Mouse (Mus musculus) liver, adult 2 months (tissue): ENCODE data around the gene Klf2. TPM values are rescaled to one million over a fixed set of nuclear protein-coding genes. Genes with fewer than 3 reads are reported as not detected.

Source experiments
- DNase-seq: peaks from one replicate; pipeline ENCODE4 v3.0.0-alpha.2; 2011; ENCODE audit warnings: low read depth, low spot score; ENCODE audit errors: extremely low read depth
- H3K27ac ChIP-seq: fragments of 200-500 bp; replicated peaks from 2 replicates; pipeline ENCODE4 v1.5.1; 2012; ENCODE audit warnings: low read depth, mild to moderate bottlenecking, control low read depth, inconsistent platforms, low read length; ENCODE audit not compliant: insufficient read depth
- H3K27me3 ChIP-seq: fragments of 200-500 bp; 2 replicates; pipeline ENCODE4 v1.6.1; 2012; ENCODE audit warnings: mild to moderate bottlenecking, moderate library complexity, low read length, inconsistent platforms; ENCODE audit not compliant: control insufficient read depth, insufficient read depth
- H3K36me3 ChIP-seq: fragments of 200-500 bp; 2 replicates; pipeline ENCODE4 v1.6.1; 2012; ENCODE audit warnings: low read length, inconsistent platforms; ENCODE audit not compliant: control insufficient read depth, insufficient read depth
- H3K4me1 ChIP-seq: fragments of 200-500 bp; 2 replicates; pipeline ENCODE4 v1.6.1; 2011; ENCODE audit warnings: low read length; ENCODE audit not compliant: control insufficient read depth, insufficient read depth
- H3K4me3 ChIP-seq: fragments of 200-500 bp; 2 replicates; pipeline ENCODE4 v1.5.1; 2011; ENCODE audit warnings: low read depth, mild to moderate bottlenecking, control low read depth, low read length, moderate library complexity; ENCODE audit not compliant: insufficient read depth
- H3K79me2 ChIP-seq: fragments of 200-500 bp; 2 replicates; pipeline ENCODE4 v1.6.1; 2012; ENCODE audit warnings: inconsistent platforms, mild to moderate bottlenecking, low read length, moderate library complexity; ENCODE audit not compliant: control insufficient read depth, insufficient read depth
- H3K9ac ChIP-seq: fragments of 200-500 bp; 2 replicates; pipeline ENCODE4 v1.6.1; 2012; ENCODE audit warnings: low read depth, mild to moderate bottlenecking, control low read depth, inconsistent platforms, low read length
- CTCF ChIP-seq: fragments of 200-500 bp; IDR thresholded peaks from 2 replicates; pipeline ENCODE4 v1.5.1; 2011; ENCODE audit warnings: low read depth, low read length, control low read depth
- POLR2A ChIP-seq: fragments of 200-500 bp; IDR thresholded peaks from 2 replicates; pipeline ENCODE4 v1.6.1; 2011; ENCODE audit warnings: low read length, control low read depth; ENCODE audit not compliant: insufficient read depth; ENCODE audit errors: extremely low read depth
- WGBS: fragments of 180-500 bp; shearing (Covaris S2); methylation state at CpG from one replicate; pipeline ENCODE4 v1.1.7; 2018; 5-methylcytosine and 5-hydroxymethylcytosine counted together
- polyA plus RNA-seq: library from polyadenylated mRNA; depleted of rRNA; stranded (reverse); fragments of >200 nt; gene quantifications from 2 replicates; pipeline ENCODE4 v1.2.3, GENCODE M21; 2012
- total RNA-seq: library from RNA; depleted of rRNA; stranded (reverse); fragments of >200 nt; gene quantifications from 2 replicates; pipeline ENCODE4 v1.2.3, GENCODE M21; 2014

The Klf2 gene
- total and polyA plus RNA-seq, 2 experiments = 2.8 to 6.0 TPM

DNA sequence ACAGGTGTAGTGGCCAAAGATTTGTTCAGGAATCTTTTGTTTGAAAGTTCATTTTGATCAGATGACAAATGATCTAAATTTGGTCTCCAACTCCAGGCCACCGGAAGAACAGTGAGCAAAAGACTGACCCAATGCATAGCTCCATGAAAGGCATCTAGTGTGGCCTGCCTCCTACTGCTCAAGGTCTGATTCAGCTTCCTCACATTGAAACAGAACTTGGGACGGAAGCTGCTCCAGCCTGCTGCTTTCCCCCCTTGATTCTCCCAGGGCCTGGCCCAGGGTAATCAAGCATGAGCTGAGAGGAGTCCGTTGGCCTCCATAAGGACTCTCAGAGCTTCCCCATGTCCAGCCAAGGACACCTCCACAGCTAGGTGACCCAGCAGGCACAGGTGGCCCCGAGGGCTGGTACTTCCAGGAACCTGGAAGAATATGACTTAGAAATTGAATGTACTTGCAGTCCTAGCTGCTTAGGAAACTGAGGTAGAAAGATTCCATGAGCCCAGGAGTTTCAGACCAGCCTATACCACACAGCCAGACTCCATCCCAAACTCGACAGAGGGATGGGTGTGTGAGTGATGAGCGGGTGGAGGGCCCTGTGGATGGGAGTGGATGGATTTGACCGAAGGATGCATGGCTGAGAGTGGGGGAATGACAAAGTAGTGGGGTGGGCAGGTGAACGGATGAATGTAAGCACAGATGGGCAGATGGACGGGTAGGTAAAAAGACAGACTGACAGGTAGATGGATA, 18.0 kb upstream of the Klf2 start:
- no peak for DNase-seq
- TF ChIP-seq CTCF = no peak
- TF ChIP-seq POLR2A = no peak
- no peak overlapping the region for H3K27ac ChIP-seq

DNA sequence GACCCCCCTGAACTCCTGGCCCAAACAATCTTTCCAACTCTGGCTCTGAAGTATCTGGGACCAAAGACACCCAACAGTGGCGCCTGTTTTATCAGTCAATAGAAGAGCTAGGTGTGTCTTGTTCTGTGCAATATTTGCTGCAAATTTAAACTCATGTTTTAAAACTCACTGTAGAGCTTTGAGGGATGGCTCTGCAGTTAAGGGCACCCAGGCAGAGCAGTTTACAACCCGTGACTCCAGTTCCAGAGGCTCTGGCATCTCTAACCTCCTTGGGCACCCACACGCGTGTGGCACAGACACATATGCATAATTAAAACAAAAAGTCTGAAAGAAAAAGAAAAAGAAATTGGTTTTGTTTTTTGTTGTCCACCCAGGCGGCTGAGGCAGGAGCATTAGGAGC, 17.3 kb upstream of the Klf2 start:
- H3K9ac ChIP-seq = no peak overlapping the region
- H3K4me1 ChIP-seq = peaks cover 3% of the 10 kb centered on the region; the same call in 1 of the 2 replicates
- TF ChIP-seq CTCF (no peak), POLR2A (no peak)
- no peak overlapping the region for H3K27ac ChIP-seq
- WGBS = 88% methylated on average over 5 of the region's 5 CpGs
- DNase-seq = no peak
- no peak overlapping the region for H3K4me3 ChIP-seq
- H3K27me3 ChIP-seq = no peaks in the 10 kb centered on the region
- no peaks in the 10 kb centered on the region for H3K36me3 ChIP-seq
- H3K79me2 ChIP-seq = no peaks in the 10 kb centered on the region

More for the DNA sequence above, 18.0 kb upstream of the Klf2 start:
- no peaks in the 10 kb centered on the region for H3K79me2 ChIP-seq
- H3K36me3 ChIP-seq = no peaks in the 10 kb centered on the region
- no peaks in the 10 kb centered on the region for H3K27me3 ChIP-seq
- 90% methylated on average over 9 of the region's 9 CpGs for WGBS
- no peak overlapping the region for H3K9ac ChIP-seq
- peaks cover 5% of the 10 kb centered on the region; the same call in 1 of the 2 replicates for H3K4me1 ChIP-seq
- H3K4me3 ChIP-seq = no peak overlapping the region

DNA sequence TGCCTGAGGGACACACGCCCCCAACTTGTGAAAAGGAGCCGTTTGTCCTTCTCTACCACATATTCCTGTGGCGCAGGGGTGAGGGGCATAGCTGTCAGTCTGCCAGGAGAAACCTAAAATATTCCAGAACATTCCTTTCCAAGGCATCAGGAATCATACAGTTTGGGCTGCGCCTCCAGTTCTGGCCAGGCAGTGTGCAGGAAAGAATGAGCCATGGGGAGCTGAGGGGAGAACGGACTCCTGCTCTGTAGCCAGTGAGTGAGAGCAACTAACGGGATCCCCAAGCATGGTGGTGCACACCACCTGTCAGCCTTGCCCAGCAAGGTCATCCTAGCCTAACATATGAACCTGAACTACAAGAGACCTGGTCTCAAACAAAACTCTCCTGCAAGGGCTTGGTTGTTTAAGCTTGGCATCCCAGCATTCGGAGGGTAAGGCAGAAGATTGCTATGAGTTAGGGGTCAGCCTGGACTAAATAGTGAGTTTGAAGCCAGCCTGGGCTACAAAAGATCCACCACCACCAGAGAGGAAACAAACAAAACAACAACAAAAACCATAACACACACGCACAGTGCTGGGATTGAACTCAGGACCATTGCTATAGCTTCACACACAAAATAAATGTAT, 15.7 kb upstream of the Klf2 start:
- Histone ChIP-seq H3K4me3 (no peak overlapping the region), H3K27me3 (no peaks in the 10 kb centered on the region), H3K36me3 (no peaks in the 10 kb centered on the region), H3K79me2 (no peaks in the 10 kb centered on the region), H3K4me1 (peaks cover 3% of the 10 kb centered on the region; the same call in 1 of the 2 replicates), H3K27ac (peak overlapping the region; percentile 69), H3K9ac (no peak overlapping the region)
- DNase-seq = no peak
- no peak for TF ChIP-seq POLR2A
- TF ChIP-seq CTCF = no peak
- WGBS = 70% methylated on average over 8 of the region's 8 CpGs

DNA sequence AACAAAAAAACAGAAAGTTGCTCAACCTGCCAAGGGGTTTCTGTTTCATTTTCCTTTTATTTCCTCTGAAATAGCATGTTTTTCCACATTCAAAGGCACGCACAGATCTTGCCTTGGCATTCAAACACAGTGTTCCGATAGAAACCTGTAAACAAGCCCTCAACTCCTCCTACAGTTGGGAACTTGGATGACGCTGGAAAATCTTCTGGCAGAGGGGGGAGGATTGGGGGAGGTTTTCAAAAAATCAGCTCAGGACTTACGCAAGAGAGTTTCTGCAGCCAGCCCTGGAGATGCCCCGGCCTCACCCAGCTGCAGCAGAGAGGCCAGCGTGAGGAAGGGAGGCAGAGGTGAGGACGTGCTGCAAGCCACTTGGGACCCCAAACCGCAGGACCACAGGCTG, 15.2 kb upstream of the Klf2 start:
- peaks cover 3% of the 10 kb centered on the region; the same call in 1 of the 2 replicates for H3K4me1 ChIP-seq
- no peak overlapping the region for H3K9ac ChIP-seq
- H3K27ac ChIP-seq = no peak overlapping the region; the same call in 1 of the 2 replicates
- H3K79me2 ChIP-seq = no peaks in the 10 kb centered on the region
- H3K4me3 ChIP-seq = 0 out of 2 replicates have a peak overlapping the region, but pooled peaks have one; percentile 0
- TF ChIP-seq POLR2A (0 out of 2 replicates have a peak, but pooled peaks have one; percentile 19), CTCF (no peak)
- WGBS = 3% methylated on average over 8 of the region's 8 CpGs
- peak; percentile 93 for DNase-seq
- no peaks in the 10 kb centered on the region for H3K36me3 ChIP-seq
- no peaks in the 10 kb centered on the region for H3K27me3 ChIP-seq

DNA sequence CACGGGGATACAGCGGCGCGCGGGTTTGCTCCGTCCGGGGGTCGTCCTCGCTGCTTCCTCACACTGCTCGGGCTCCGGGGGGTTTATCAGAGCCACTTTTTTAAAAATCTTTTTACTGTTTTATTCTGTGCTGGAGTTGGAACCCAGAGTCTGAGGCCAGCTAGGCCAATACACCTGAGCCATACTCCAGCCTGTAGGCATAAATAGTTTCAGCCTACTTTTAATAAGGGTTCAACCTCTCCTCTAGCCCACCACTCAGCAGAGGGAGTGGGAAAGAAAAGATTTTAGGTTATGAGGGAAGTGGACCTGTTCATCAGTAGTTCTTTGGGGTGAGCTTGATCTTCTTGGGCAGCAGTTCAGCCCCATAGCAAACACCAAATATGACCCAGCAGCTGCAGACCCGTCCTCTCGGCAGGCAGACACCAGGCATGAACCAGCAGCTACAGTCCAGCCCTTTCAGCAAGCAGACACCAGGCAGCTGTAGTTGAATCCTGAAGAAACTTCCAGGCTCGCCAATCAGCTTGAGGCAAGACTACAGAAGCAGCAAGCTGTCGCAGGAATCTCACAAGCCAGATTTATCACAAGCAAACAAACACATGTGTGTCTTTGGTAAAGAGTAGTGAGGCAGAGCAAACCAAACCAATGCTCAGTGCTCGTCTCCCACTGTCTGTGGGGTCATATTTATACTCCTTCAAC, 13.5 kb upstream of the Klf2 start, which contains the start of gene Gm10282:
Gm10282 (minus strand) TSS at position 51 of the 696 bp plus-strand sequence.
- Histone ChIP-seq H3K9ac (no peak within 1 kb of the TSS), H3K36me3 (no peaks in the 10 kb centered on the region), H3K27ac (no peak within 1 kb of the TSS), H3K79me2 (no peaks in the 10 kb centered on the region), H3K4me1 (peaks cover 3% of the 10 kb centered on the region; the same call in 1 of the 2 replicates), H3K27me3 (no peaks in the 10 kb centered on the region), H3K4me3 (no peak within 1 kb of the TSS)
- DNase-seq = no peak
- TF ChIP-seq POLR2A = no peak
- no peak for TF ChIP-seq CTCF
- WGBS = 92% methylated on average over 16 of the region's 16 CpGs
